Mouse (Mus musculus): ENCODE data around the gene Phyhd1. TPM values are rescaled to one million over a fixed set of nuclear protein-coding genes. Genes with fewer than 3 reads are reported as not detected.

Gene Phyhd1
- polyA plus RNA-seq, 1 experiment from 2014 or later = 2.9 TPM

- Histone ChIP-seq H3K9ac (ENCODE audit: low read length) (0 out of 2 replicates have a peak within 1 kb of the TSS, but pooled peaks have one; percentile 7), H3K4me1 (ENCODE audit: control insufficient read depth, insufficient read depth, low read length) (peaks cover 15% of the 10 kb centered on the region), H3K4me2 (no peak within 1 kb of the TSS), H3K27me3 (ENCODE audit: control insufficient read depth, insufficient read depth, low read length) (no peaks in the 10 kb centered on the region), H3K4me3 (ENCODE audit: low read depth, low read length) (no peak within 1 kb of the TSS), H3K9me3 (ENCODE audit: control insufficient read depth, low read length) (no peaks in the 10 kb centered on the region), H3K27ac (ENCODE audit: low read depth, low read length) (no peak within 1 kb of the TSS), H3K36me3 (ENCODE audit: control insufficient read depth, insufficient read depth, low read length) (peaks cover 15% of the 10 kb centered on the region; the same call in 1 of the 2 replicates)
- ATAC-seq (ENCODE audit: low FRiP score) = no peak
- 88% methylated on average over 2 of the region's 2 CpGs for WGBS
- DNase-seq (ENCODE audit: low spot score, missing footprints) = no peak
Observed at GRCm38 (mm10) chr2:30240267-30240666, 25.7 kb upstream of the Phyhd1 start, which contains the start of gene Gm28035. Gene Gm28035 (plus strand): TSS chr2:30240567.

DNA sequence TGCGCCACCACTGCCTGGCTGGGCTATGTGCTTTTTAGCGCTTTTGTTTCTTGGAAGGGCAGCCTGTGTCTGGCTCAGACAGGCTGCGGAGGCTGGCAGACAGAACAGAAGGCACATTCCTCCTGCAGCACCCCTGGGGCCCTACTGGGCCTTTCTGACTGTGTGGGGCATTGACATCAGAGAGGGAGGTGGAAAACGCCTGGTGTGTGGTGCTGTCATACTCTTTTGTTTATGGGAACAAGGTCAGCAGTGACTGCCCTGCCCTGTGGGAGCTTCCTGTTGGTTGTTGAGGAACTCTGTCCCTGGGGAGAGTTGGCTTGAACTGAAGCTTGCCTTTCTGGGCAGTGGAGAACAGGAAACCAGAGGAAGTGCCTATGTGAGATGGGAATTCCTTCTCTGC lies 23.5 kb upstream of the Phyhd1 start:
- peaks cover 15% of the 10 kb centered on the region for H3K36me3 ChIP-seq (ENCODE audit: control insufficient read depth, insufficient read depth, low read length)
- no peak overlapping the region for H3K9ac ChIP-seq (ENCODE audit: low read length)
- no peak overlapping the region for H3K4me3 ChIP-seq (ENCODE audit: low read depth, low read length)
- peak; percentile 80 for DNase-seq (ENCODE audit: low spot score, missing footprints)
- 64% methylated on average over 4 of the region's 4 CpGs for WGBS
- peaks cover 10% of the 10 kb centered on the region for H3K4me1 ChIP-seq (ENCODE audit: control insufficient read depth, insufficient read depth, low read length)
- H3K27me3 ChIP-seq (ENCODE audit: control insufficient read depth, insufficient read depth, low read length) = no peaks in the 10 kb centered on the region
- H3K4me2 ChIP-seq = no peak overlapping the region
- ATAC-seq (ENCODE audit: low FRiP score) = no peak
- no peaks in the 10 kb centered on the region for H3K9me3 ChIP-seq (ENCODE audit: control insufficient read depth, low read length)
- H3K27ac ChIP-seq (ENCODE audit: low read depth, low read length) = no peak overlapping the region

DNA sequence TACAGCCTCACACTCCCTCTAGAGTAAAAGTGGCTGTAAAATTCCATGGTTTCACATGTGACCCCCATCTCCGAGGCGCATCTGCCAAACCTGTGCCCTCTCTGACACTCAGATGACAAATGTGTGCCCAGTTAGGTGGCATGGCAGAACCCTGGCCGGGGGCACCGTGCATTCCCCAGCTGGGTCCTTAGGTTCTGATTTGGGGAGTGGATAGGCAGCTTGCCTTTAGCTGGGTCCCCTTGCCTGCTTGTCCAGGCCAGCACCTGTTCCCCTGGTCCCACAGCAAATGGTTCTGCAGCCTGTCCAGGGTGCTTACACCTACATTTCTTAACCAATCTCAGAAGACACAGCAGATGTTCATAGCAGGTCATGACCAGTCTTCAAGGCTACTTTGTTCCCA lies 22.6 kb upstream of the Phyhd1 start:
- Histone ChIP-seq H3K9me3 (ENCODE audit: control insufficient read depth, low read length) (no peaks in the 10 kb centered on the region), H3K4me1 (ENCODE audit: control insufficient read depth, insufficient read depth, low read length) (peaks cover 9% of the 10 kb centered on the region), H3K9ac (ENCODE audit: low read length) (no peak overlapping the region), H3K4me2 (no peak overlapping the region), H3K27ac (ENCODE audit: low read depth, low read length) (no peak overlapping the region), H3K27me3 (ENCODE audit: control insufficient read depth, insufficient read depth, low read length) (no peaks in the 10 kb centered on the region), H3K4me3 (ENCODE audit: low read depth, low read length) (no peak overlapping the region), H3K36me3 (ENCODE audit: control insufficient read depth, insufficient read depth, low read length) (peaks cover 15% of the 10 kb centered on the region)
- 92% methylated on average over 4 of the region's 4 CpGs for WGBS
- ATAC-seq (ENCODE audit: low FRiP score) (no peak), DNase-seq (ENCODE audit: low spot score, missing footprints) (no peak)

- no peaks in the 10 kb centered on the region for H3K27me3 ChIP-seq (ENCODE audit: control insufficient read depth, insufficient read depth, low read length)
- peaks cover 15% of the 10 kb centered on the region for H3K36me3 ChIP-seq (ENCODE audit: control insufficient read depth, insufficient read depth, low read length)
- H3K4me2 ChIP-seq = no peak overlapping the region
- ATAC-seq (ENCODE audit: low FRiP score) = no peak
- H3K4me3 ChIP-seq (ENCODE audit: low read depth, low read length) = no peak overlapping the region
- no peak overlapping the region for H3K27ac ChIP-seq (ENCODE audit: low read depth, low read length)
- no peak for DNase-seq (ENCODE audit: low spot score, missing footprints)
- H3K4me1 ChIP-seq (ENCODE audit: control insufficient read depth, insufficient read depth, low read length) = no peaks in the 10 kb centered on the region
- 80% methylated on average over 7 of the region's 7 CpGs for WGBS
- no peak overlapping the region for H3K9ac ChIP-seq (ENCODE audit: low read length)
- H3K9me3 ChIP-seq (ENCODE audit: control insufficient read depth, low read length) = no peaks in the 10 kb centered on the region
Observed at GRCm38 (mm10) chr2:30244595-30245178, 21.3 kb upstream of the Phyhd1 start.

DNA sequence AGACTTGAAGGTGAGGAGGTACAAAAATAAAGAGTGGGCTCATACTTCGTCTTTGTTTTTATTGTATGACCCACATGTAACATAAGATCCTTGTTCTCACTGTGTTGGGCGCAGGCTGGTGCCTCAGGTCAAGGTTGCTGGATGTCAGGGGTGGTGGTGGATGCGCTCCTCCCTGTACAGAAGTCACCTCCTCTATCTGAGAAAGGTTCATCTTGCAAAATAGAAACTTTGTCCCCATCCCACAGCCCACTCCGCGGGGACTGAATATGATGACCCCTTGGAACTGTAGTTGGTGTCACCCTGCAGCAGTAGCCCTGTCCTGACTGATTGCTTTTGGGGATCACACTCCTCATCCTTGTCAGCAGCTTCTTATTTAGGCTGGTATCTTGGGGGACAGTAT lies 19.0 kb upstream of the Phyhd1 start:
- H3K9ac ChIP-seq (ENCODE audit: low read length) = no peak overlapping the region

GRCm38 (mm10) chr2:30247681-30248080 lies 18.3 kb upstream of the Phyhd1 start:
- ATAC-seq (ENCODE audit: low FRiP score) = no peak
- 87% methylated on average over 4 of the region's 4 CpGs for WGBS

More for the DNA sequence above, 19.0 kb upstream of the Phyhd1 start:
- peaks cover 6% of the 10 kb centered on the region for H3K36me3 ChIP-seq (ENCODE audit: control insufficient read depth, insufficient read depth, low read length)
- ATAC-seq (ENCODE audit: low FRiP score) (no peak), DNase-seq (ENCODE audit: low spot score, missing footprints) (no peak)
- H3K27me3 ChIP-seq (ENCODE audit: control insufficient read depth, insufficient read depth, low read length) = no peaks in the 10 kb centered on the region
- H3K4me2 ChIP-seq = no peak overlapping the region
- no peaks in the 10 kb centered on the region for H3K4me1 ChIP-seq (ENCODE audit: control insufficient read depth, insufficient read depth, low read length)
- WGBS = 88% methylated on average over 5 of the region's 5 CpGs
- no peak overlapping the region for H3K27ac ChIP-seq (ENCODE audit: low read depth, low read length)
- no peaks in the 10 kb centered on the region for H3K9me3 ChIP-seq (ENCODE audit: control insufficient read depth, low read length)
- H3K4me3 ChIP-seq (ENCODE audit: low read depth, low read length) = no peak overlapping the region

GRCm38 (mm10) chr2:30249182-30249581 lies 16.8 kb upstream of the Phyhd1 start:
- no peak overlapping the region for H3K4me2 ChIP-seq

More at GRCm38 (mm10) chr2:30247681-30248080, 18.3 kb upstream of the Phyhd1 start:
- Histone ChIP-seq H3K9me3 (ENCODE audit: control insufficient read depth, low read length) (no peaks in the 10 kb centered on the region), H3K27me3 (ENCODE audit: control insufficient read depth, insufficient read depth, low read length) (no peaks in the 10 kb centered on the region), H3K4me2 (no peak overlapping the region), H3K4me3 (ENCODE audit: low read depth, low read length) (no peak overlapping the region), H3K36me3 (ENCODE audit: control insufficient read depth, insufficient read depth, low read length) (peaks cover 6% of the 10 kb centered on the region), H3K4me1 (ENCODE audit: control insufficient read depth, insufficient read depth, low read length) (no peaks in the 10 kb centered on the region), H3K9ac (ENCODE audit: low read length) (no peak overlapping the region), H3K27ac (ENCODE audit: low read depth, low read length) (no peak overlapping the region)
- DNase-seq (ENCODE audit: low spot score, missing footprints) = no peak

DNA sequence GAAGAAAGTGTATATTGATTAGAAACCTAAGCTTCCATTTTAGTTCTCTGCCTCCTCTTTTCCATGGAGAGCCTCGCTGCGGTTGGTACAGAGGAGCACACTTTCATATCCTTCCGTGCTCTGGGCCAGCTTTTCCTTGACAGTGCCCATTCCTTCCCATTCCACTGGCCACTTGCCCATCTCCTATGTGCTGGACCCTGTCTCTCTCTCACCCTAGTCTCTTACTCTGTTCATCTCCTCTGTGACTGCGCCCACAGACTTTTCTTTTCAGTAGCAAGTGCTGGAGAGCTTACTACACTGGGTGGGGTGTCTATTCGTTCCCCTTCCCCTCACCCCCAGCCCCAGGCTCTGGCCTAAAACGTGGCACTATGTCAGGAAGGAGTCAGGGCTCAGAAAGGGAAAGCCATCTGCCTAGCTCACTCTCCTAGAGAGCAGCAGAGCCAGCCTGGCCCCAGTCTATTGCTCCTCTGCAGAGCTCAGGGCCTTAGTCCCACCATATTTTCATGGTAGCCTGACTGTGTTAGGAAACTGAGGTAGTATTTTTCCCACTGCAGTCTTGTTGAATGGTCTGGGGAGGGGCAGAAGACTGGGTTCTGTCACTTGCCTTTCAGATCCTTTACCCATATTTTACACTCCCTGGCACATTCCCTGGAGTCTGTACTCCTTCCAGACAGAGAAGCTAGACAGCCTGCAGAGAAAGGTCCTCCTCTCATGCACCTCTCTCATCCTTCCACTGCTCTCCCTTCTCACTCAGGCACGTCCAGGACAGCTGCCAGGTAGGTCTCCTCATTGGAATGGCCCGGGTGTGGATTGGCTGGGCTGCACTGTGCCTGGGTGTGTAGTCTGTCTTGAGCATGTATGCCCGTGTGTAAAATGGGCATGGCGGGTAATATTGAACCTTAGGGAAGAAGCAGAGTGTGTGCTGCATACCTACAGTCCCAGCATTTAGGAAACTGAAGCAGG lies 15.6 kb upstream of the Phyhd1 start:
- WGBS = 93% methylated on average over 10 of the region's 10 CpGs
- H3K4me2 ChIP-seq = no peak overlapping the region
- H3K9ac ChIP-seq (ENCODE audit: low read length) = no peak overlapping the region
- no peaks in the 10 kb centered on the region for H3K9me3 ChIP-seq (ENCODE audit: control insufficient read depth, low read length)
- no peak for ATAC-seq (ENCODE audit: low FRiP score)
- H3K36me3 ChIP-seq (ENCODE audit: control insufficient read depth, insufficient read depth, low read length) = peaks cover 3% of the 10 kb centered on the region
- no peaks in the 10 kb centered on the region for H3K27me3 ChIP-seq (ENCODE audit: control insufficient read depth, insufficient read depth, low read length)
- no peak for DNase-seq (ENCODE audit: low spot score, missing footprints)
- H3K4me1 ChIP-seq (ENCODE audit: control insufficient read depth, insufficient read depth, low read length) = no peaks in the 10 kb centered on the region
- H3K27ac ChIP-seq (ENCODE audit: low read depth, low read length) = no peak overlapping the region
- H3K4me3 ChIP-seq (ENCODE audit: low read depth, low read length) = no peak overlapping the region

More at GRCm38 (mm10) chr2:30249182-30249581, 16.8 kb upstream of the Phyhd1 start:
- Histone ChIP-seq H3K27me3 (ENCODE audit: control insufficient read depth, insufficient read depth, low read length) (no peaks in the 10 kb centered on the region), H3K27ac (ENCODE audit: low read depth, low read length) (no peak overlapping the region), H3K9ac (ENCODE audit: low read length) (no peak overlapping the region), H3K4me1 (ENCODE audit: control insufficient read depth, insufficient read depth, low read length) (no peaks in the 10 kb centered on the region), H3K36me3 (ENCODE audit: control insufficient read depth, insufficient read depth, low read length) (peaks cover 4% of the 10 kb centered on the region), H3K4me3 (ENCODE audit: low read depth, low read length) (no peak overlapping the region), H3K9me3 (ENCODE audit: control insufficient read depth, low read length) (no peaks in the 10 kb centered on the region)
- 96% methylated on average over 3 of the region's 3 CpGs for WGBS
- no peak for ATAC-seq (ENCODE audit: low FRiP score)
- no peak for DNase-seq (ENCODE audit: low spot score, missing footprints)

All from midbrain, embryonic 11.5 days (tissue).